Mouse (Mus musculus) heart, adult 2 months (tissue): ENCODE results near the gene Zmiz1.

Experiments used
- CTCF ChIP-seq: fragments of 200-600 bp; IDR thresholded peaks from 2 replicates; pipeline ENCODE4 v1.8.1; 2022; ENCODE audit warnings: antibody characterized with exemption, mild to moderate bottlenecking, moderate library complexity
- POLR2A ChIP-seq: fragments of 200-500 bp; IDR thresholded peaks from 2 replicates; pipeline ENCODE4 v1.6.1; 2011; ENCODE audit warnings: mild to moderate bottlenecking, low read depth, low read length, control low read depth; ENCODE audit not compliant: insufficient read depth

DNA sequence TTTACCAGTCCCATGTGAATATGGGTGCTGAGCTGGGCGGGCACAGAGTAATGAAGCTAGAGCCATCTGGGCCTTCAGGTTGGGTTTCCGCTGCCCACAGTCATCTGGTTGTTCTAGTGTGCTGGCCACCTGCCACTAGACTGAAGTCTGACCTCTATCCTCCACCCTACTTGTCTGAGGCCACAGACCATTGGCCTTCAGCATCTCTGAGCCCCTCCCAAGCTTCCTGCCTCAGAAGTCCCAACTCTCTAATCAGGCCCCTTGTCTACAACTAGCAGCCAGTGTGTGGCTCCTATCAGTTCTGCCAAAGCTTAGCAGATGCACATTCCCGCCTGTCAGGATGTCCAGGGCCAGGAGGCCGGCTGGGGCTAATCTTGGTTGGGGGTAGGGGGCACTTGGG, 65.9 kb downstream of the Zmiz1 start:
- TF ChIP-seq POLR2A (peak; percentile 41; the same call in 1 of the 2 replicates), CTCF (no peak)
